Mouse (Mus musculus) Patski (cell line): Measurements from ENCODE around the gene Cdk14. TPM values are rescaled to one million over a fixed set of nuclear protein-coding genes. Genes with fewer than 3 reads are reported as not detected.

Source experiments
- ATAC-seq: fragments of 100-300 bp; one replicate; pipeline ENCODE4 v1.8.0; 2021
- CTCF ChIA-PET: fragments of 350-600 bp; sonication (Branson Sonifier 250); formaldehyde crosslinking; loops from one replicate; lab custom pipeline; 2022; ENCODE audit warnings: inconsistent platforms; lab: Charles Lee
- POLR2A ChIA-PET: fragments of 350-600 bp; sonication (Branson Sonifier 250); formaldehyde crosslinking; loops from one replicate; lab custom pipeline; 2022; ENCODE audit warnings: antibody characterized with exemption, inconsistent platforms; lab: Charles Lee
- DNase-seq: peaks from one replicate; pipeline ENCODE4 v3.0.0-alpha.2; 2011; ENCODE audit warnings: low read depth, low spot score
- H3K27me3 ChIP-seq: fragments of 371-371 bp; one replicate; pipeline ENCODE4 v1.5.1; 2021
- CTCF ChIP-seq: fragments of 100-300 bp; IDR thresholded peaks from one replicate; pipeline ENCODE4 v1.5.1; 2021
- in situ Hi-C: fragments of 300-500 bp; cut with MboI; formaldehyde crosslinking; loops from 3 replicates; pipeline ENCODE4 v1.11.1; 2018; ENCODE audit warnings: low pct_unique_long_range_greater_than_20kb, mixed read lengths
- polyA plus RNA-seq: library from polyadenylated mRNA; unstranded; gene quantifications from one replicate; pipeline ENCODE4 v1.2.3, GENCODE M21; 2021

Gene Cdk14
- polyA plus RNA-seq, 1 experiment from 2014 or later: 21.7 TPM

DNA sequence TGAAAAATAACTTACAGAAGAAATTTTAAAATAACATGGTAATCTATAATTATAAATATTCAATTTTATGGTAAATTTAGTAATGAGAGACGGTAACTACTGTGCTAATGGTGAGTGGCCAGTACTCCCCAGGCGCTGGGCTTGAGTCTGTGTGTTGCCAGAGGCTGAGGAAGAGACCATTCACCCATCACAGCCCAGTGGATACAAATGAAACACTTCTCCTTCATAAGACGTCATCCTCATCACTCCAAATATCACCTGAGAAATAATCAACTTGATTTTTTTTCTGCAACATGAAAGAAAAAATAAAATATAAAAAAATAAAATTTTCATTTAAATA lies 153.4 kb downstream of the Cdk14 start:
- ChIA-PET CTCF (interaction anchor here (1.7 to 4.0 kb wide), 2 partner anchors 91 to 304 kb away, joined by 5 to 19 read pairs; no protein-coding TSS in a partner anchor), POLR2A (no interaction called here)
- no peak for DNase-seq
- in situ Hi-C loops: no loop called here
- no peaks in the 10 kb centered on the region for H3K27me3 ChIP-seq
- TF ChIP-seq CTCF: peak; percentile 7
- no peak for ATAC-seq

DNA sequence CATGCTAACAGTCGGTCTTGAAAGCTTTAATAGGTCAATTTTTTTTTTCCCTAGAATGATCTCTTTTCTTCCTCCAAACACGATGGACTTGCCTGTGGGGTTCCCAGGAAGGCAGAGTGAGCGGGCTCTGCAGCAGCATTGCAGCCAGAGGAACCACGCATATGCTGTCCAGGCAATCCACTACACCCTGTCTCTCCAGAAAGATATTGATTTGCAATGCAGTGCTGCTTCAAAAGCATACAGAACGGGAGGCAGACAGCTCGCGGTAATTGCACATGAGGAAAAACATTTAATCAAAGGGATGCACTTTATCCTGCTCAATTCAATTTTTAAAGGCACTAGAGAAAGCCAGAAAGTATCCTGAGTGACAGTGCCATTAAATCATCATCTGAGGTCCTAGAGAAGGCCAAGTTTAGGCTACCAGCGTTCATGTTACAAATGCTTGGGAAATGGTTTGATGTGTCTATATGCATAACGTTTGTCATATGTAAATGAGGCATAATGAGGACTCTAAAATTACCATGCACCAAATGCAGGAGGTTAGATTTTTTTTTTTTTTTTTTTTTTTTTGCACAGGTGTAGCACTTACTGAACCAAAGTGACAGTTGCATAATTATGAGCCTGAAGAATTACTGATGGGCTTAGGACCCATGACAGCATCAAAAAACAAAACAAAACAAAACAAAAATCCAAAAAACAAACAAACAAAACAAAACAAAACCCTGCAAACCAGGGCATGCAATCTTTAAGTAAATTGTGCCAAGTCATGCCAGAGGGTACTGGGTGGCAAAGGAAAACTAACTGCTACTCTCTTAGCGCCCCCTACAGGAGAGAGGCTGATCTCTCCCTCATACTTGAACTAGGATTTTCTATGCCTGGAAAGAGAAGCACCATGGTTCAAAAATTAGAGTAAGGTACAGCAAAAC lies 154.0 kb downstream of the Cdk14 start:
- in situ Hi-C loops: no loop called here
- ATAC-seq: peak; percentile 65

DNA sequence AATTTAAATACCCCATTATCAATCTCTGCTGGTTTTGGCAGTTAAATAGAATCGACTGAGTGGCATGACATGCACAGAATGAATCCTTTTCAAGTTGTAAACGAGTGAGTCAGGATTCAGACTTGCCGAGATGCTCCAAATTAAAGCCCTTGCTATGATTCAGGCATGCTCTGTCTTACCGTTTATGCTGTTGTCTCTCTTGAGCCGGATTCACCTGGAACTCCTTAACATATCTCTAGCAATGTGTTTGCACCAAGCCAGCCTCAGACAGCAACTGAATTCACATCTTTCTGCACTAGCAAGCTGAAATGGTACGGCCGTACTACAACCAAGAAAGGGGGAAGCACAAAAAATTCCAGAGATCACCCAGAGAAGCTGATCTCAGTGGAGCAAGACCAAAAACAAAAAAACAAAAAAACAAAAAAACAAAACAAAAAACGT lies 154.7 kb downstream of the Cdk14 start:
- no peaks in the 10 kb centered on the region for H3K27me3 ChIP-seq
- ATAC-seq (peak; percentile 65), DNase-seq (peak; percentile 20)
- no peak for TF ChIP-seq CTCF
- ChIA-PET POLR2A (no interaction called here), CTCF (interaction anchor here (0.7 to 1.0 kb wide), 3 partner anchors 302 to 644 kb away, joined by 3 read pairs; no protein-coding TSS in a partner anchor)
- in situ Hi-C loops: no loop called here

More for the DNA sequence above, 154.0 kb downstream of the Cdk14 start:
- ChIA-PET CTCF (interaction anchor here (0.7 to 4.0 kb wide), 3 partner anchors 303 to 644 kb away, joined by 3 to 19 read pairs (median 3); no protein-coding TSS in a partner anchor), POLR2A (no interaction called here)
- peak; percentile 81 for TF ChIP-seq CTCF
- no peaks in the 10 kb centered on the region for H3K27me3 ChIP-seq
- DNase-seq: peak; percentile 39

DNA sequence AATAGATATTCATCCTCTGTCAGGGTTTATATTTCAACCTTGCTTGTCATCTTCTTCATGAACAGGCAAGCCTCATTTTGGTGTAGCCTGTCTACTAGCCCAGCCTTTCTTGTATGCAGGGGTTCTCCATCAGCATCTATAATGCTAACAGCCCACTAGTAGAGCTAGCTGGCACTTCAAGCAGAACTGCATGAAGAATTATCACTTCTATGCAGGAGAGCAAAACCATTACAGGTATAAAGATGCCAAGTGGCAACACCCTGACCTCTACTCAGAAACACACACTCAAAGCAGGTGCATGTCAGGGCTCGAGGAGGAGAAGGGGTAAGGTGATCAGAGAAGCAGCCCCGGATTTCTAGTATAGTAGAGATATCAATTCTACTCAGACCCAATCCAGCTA lies 155.4 kb downstream of the Cdk14 start:
- no peak for TF ChIP-seq CTCF
- CTCF ChIA-PET: interaction anchor here (0.8 kb wide), 1 partner anchor 303 kb away, joined by 3 read pairs; no protein-coding TSS in a partner anchor
- no peak for ATAC-seq
- no peaks in the 10 kb centered on the region for H3K27me3 ChIP-seq
- DNase-seq: no peak
- in situ Hi-C loops: loop anchor here (5.0 kb wide), 2 partner anchors 82 to 297 kb away; no protein-coding TSS in a partner anchor
- POLR2A ChIA-PET: no interaction called here

DNA sequence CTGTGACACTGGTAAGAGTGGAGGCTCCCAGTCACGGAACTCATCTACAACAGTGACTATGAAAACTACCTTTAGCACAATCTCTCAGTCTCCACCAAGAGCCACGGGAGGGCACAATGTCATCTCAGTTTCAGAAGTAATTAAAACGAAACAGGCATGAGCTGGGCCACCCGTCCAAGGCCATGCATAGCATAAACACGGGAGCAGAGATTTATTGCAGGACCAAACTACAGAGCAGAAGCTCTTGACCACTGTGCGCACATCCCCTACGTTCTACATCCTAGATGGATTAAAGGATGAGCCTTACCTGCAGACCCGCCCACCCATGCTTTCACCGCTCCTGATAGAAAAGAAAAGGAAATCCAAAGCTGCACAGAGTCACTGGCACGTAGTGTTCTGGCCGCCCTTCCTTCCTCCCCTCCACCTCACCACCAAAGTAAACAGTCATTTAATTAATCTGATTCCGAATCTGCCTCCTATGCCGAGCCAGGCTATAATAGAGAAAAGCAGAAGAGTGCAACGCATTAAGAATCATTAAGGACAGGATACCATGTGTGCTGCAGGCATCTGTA lies 158.3 kb downstream of the Cdk14 start:
- ATAC-seq (no peak), DNase-seq (no peak)
- CTCF ChIA-PET: interaction anchor here (1.4 kb wide), 1 partner anchor 17 kb away, joined by 3 read pairs; no protein-coding TSS in a partner anchor
- no peak for TF ChIP-seq CTCF
- POLR2A ChIA-PET: no interaction called here
- H3K27me3 ChIP-seq: no peaks in the 10 kb centered on the region
- in situ Hi-C loops: loop anchor here (5.0 kb wide), 2 partner anchors 80 to 295 kb away; no protein-coding TSS in a partner anchor

DNA sequence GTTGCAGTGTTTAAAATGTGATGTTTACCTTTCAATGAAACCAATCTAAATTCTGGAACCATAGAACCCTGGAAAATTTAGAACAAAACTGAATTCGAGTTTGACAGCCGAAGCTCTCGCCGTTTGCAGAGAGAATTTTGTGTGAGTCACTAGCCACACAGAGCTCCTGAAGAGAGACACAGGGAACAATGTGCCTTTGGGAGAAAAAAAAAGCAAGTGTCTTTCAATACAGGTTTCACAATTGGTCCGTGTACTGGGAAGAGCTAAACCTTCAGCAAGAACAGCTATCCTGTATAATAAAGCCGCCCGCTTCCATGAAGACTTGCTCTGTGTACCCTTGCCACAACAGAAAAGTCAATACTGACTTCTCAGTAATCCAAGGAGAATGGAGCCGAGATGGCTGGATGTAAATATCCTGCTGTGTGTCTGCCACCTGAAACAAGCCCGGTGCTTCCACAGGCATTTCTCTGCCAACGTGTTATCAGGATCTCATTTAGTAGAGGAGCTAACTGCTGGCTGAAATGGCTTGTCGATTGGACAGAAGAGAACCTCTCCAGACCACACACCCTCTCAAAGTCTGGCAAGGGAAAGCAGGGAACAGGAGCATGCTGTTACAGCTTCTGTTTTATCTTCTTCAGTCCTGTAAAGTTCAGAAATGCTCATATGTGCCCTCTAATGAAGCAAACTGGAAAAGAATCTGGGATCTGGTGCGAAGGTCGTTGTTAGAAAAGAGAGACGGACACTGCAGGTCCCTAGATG lies 159.0 kb downstream of the Cdk14 start:
- ATAC-seq (no peak), DNase-seq (no peak)
- in situ Hi-C loops: loop anchor here (5.0 kb wide), 2 partner anchors 79 to 294 kb away; no protein-coding TSS in a partner anchor
- ChIA-PET CTCF (interaction anchor here (0.8 to 1.4 kb wide), 2 partner anchors 9 to 17 kb away, joined by 3 read pairs; no protein-coding TSS in a partner anchor), POLR2A (no interaction called here)
- no peaks in the 10 kb centered on the region for H3K27me3 ChIP-seq
- no peak for TF ChIP-seq CTCF

DNA sequence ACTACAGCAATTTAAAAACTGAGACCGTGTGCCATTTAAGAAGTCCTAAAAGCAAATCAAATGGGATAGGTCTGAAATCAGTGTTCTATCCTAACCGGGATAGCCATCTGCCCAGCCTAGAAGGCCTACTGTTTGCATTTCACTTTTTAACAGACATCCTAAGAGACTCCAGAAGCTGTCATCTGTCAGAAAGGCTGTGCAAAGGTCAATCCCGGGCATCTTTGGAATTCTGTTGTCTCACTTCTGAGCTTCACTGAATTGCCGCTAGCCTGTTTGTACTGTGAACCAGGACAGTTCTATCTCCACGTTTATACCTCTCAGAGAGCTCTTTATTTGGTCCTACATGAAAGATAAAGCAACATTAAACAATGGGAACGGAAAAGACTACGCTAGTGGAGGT lies 159.8 kb downstream of the Cdk14 start:
- ChIA-PET POLR2A (no interaction called here), CTCF (interaction anchor here (1.1 to 1.4 kb wide), 2 partner anchors 16 to 234 kb away, joined by 3 read pairs; no protein-coding TSS in a partner anchor)
- in situ Hi-C loops: loop anchor here (5.0 kb wide), 2 partner anchors 78 to 293 kb away; no protein-coding TSS in a partner anchor
- no peak for TF ChIP-seq CTCF
- ATAC-seq (no peak), DNase-seq (no peak)
- H3K27me3 ChIP-seq: no peaks in the 10 kb centered on the region

DNA sequence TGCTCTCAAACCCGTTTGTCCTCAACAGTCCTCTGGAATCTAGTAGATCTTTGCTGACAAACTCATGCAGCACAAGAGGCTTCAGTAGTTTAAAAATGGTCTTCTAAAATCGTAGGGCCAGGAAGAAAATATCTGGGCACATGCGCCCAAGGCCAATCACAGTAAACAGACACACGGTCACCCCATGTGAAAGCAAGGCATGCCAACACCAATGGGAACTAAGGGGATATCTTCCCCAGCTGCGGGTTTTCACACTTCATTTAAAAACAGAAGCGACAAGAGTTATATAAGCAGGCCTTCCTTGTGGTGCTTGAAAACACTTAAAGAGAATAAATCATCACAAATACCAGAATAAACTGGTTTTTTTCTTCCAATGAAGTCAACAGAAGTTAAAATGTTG lies 165.7 kb downstream of the Cdk14 start:
- in situ Hi-C loops: no loop called here
- no peak for TF ChIP-seq CTCF
- ChIA-PET POLR2A (no interaction called here), CTCF (interaction anchor here (1.1 to 1.8 kb wide), 2 partner anchors 9 to 66 kb away, joined by 3 to 4 read pairs; no protein-coding TSS in a partner anchor)
- H3K27me3 ChIP-seq: no peaks in the 10 kb centered on the region
- DNase-seq: no peak
- ATAC-seq: no peak

DNA sequence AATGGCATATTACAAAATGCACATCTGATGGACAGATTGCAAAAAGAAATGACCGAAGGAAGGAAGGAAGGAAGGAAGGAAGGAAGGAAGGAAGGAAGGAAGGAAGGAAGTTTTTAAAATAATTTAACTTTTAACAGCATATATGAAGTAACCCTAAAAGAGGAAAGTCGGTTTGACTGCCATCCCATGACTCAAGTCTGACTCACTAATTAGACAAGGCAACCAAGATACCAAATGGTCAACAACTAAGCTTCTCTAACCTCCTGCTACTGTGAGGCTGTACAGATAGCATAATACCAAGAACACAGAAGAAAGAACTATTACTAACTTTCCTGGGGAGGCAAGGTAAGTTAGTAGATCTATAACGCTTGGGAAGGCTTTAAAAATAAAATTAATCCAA lies 166.9 kb downstream of the Cdk14 start:
- POLR2A ChIA-PET: no interaction called here
- ATAC-seq (no peak), DNase-seq (no peak)
- H3K27me3 ChIP-seq: no peaks in the 10 kb centered on the region
- CTCF ChIA-PET: interaction anchor here (0.8 to 1.7 kb wide), 3 partner anchors 9 to 34 kb away, joined by 3 to 8 read pairs (median 3); no protein-coding TSS in a partner anchor
- no peak for TF ChIP-seq CTCF
- in situ Hi-C loops: no loop called here
